Mouse (Mus musculus): ENCODE measurements around the gene Serpinb6b.
"Not testable (repeated sequence)": the region's sequence is repeated elsewhere in the genome, so short reads cannot be mapped to it uniquely, and the experiment has no call there.

The Serpinb6b gene

GRCm38 (mm10) chr13:32964989-32965811 lies at the start of gene Serpinb6b:
TSS of gene Serpinb6b (plus strand) at chr13:32965209.
- DNase-seq (ENCODE audit: low read depth, low spot score), result peak; percentile 8

GRCm38 (mm10) chr13:32922622-32923021 lies 42.4 kb upstream of the Serpinb6b start:
- no peak for DNase-seq (ENCODE audit: low read depth, low spot score)

GRCm38 (mm10) chr13:32924578-32925360 lies 40.2 kb upstream of the Serpinb6b start:
- no peak for DNase-seq (ENCODE audit: low read depth, low spot score)

- DNase-seq (ENCODE audit: low read depth, low spot score), result no peak
Measured at GRCm38 (mm10) chr13:32926661-32927060, 38.3 kb upstream of the Serpinb6b start.

- DNase-seq (ENCODE audit: low read depth, low spot score), result no peak
Measured at GRCm38 (mm10) chr13:32927241-32927640, 37.8 kb upstream of the Serpinb6b start.

GRCm38 (mm10) chr13:32929107-32929750 lies 35.8 kb upstream of the Serpinb6b start:
- DNase-seq (ENCODE audit: low read depth, low spot score), result no peak

GRCm38 (mm10) chr13:32934706-32935381 lies 30.2 kb upstream of the Serpinb6b start:
- DNase-seq (ENCODE audit: low read depth, low spot score), result no peak

GRCm38 (mm10) chr13:32938275-32938674 lies 26.7 kb upstream of the Serpinb6b start:
- not testable (repeated sequence) for DNase-seq (ENCODE audit: low read depth, low spot score)

- DNase-seq (ENCODE audit: low read depth, low spot score), result not testable (repeated sequence)
Measured at GRCm38 (mm10) chr13:32939191-32939590, 25.8 kb upstream of the Serpinb6b start.

- DNase-seq (ENCODE audit: low read depth, low spot score), result no peak
Measured at GRCm38 (mm10) chr13:32956537-32956936, 8.5 kb upstream of the Serpinb6b start.

- no peak for DNase-seq (ENCODE audit: low read depth, low spot score)
Measured at GRCm38 (mm10) chr13:32957917-32958316, 7.1 kb upstream of the Serpinb6b start.

GRCm38 (mm10) chr13:32958521-32958920 lies 6.5 kb upstream of the Serpinb6b start:
- not testable (repeated sequence) for DNase-seq (ENCODE audit: low read depth, low spot score)

- no peak for DNase-seq (ENCODE audit: low read depth, low spot score)
Measured at GRCm38 (mm10) chr13:32963990-32964753, 837 bp upstream of the Serpinb6b start.

GRCm38 (mm10) chr13:32966116-32966515 lies 1.1 kb downstream of the Serpinb6b start:
- no peak for DNase-seq (ENCODE audit: low read depth, low spot score)

GRCm38 (mm10) chr13:32967233-32967632 lies 2.2 kb downstream of the Serpinb6b start:
- no peak for DNase-seq (ENCODE audit: low read depth, low spot score)

GRCm38 (mm10) chr13:32968353-32968984 lies 3.5 kb downstream of the Serpinb6b start:
- DNase-seq (ENCODE audit: low read depth, low spot score), result no peak

GRCm38 (mm10) chr13:32968996-32969640 lies 4.1 kb downstream of the Serpinb6b start:
- no peak for DNase-seq (ENCODE audit: low read depth, low spot score)

- no peak for DNase-seq (ENCODE audit: low read depth, low spot score)
Measured at GRCm38 (mm10) chr13:32969641-32970040, 4.6 kb downstream of the Serpinb6b start.

GRCm38 (mm10) chr13:32970776-32971175 lies 5.8 kb downstream of the Serpinb6b start:
- no peak for DNase-seq (ENCODE audit: low read depth, low spot score)

GRCm38 (mm10) chr13:32974268-32974667 lies 9.3 kb downstream of the Serpinb6b start:
- no peak for DNase-seq (ENCODE audit: low read depth, low spot score)

All from brain, adult 2 months (tissue).